Mouse (Mus musculus) E14TG2a.4 (cell line): ENCODE results near the gene H2-Eb2.

Experiments
- H3K27me3 ChIP-seq: 2 replicates; pipeline ENCODE4 v1.6.1; 2014; ENCODE audit warnings: low read length, control low read depth; ENCODE audit not compliant: insufficient read depth
- H3K36me3 ChIP-seq: 2 replicates; pipeline ENCODE4 v1.6.1; 2014; ENCODE audit warnings: low read length, control low read depth; ENCODE audit not compliant: insufficient read depth
- H3K4me1 ChIP-seq: replicated peaks from 2 replicates; pipeline ENCODE4 v1.6.1; 2014; ENCODE audit warnings: low read depth, low read length, control low read depth
- H3K4me3 ChIP-seq: replicated peaks from 2 replicates; pipeline ENCODE4 v1.5.1; 2014; ENCODE audit warnings: mild to moderate bottlenecking, low read length
- H3K9me3 ChIP-seq: 2 replicates; pipeline ENCODE4 v1.6.1; 2014; ENCODE audit warnings: low read length, control low read depth
- CTCF ChIP-seq: conservative IDR thresholded peaks from 2 replicates; pipeline ENCODE4 v1.5.1; 2014; ENCODE audit warnings: low read length
- NANOG ChIP-seq: IDR thresholded peaks from 2 replicates; pipeline ENCODE4 v1.6.1; 2014; ENCODE audit warnings: borderline replicate concordance, low read length, mixed read lengths
- POU5F1 ChIP-seq: IDR thresholded peaks from 2 replicates; pipeline ENCODE4 v1.6.1; 2014; ENCODE audit warnings: low read length, borderline replicate concordance

H2-Eb2 gene

GRCm38 (mm10) chr17:34325436-34325835 is at the start of gene H2-Eb2:
Gene H2-Eb2, plus strand, starts transcription at chr17:34325665.
- Histone ChIP-seq H3K27me3 (no peaks in the 10 kb centered on the region), H3K36me3 (no peaks in the 10 kb centered on the region), H3K4me3 (no peak within 1 kb of the TSS), H3K9me3 (no peaks in the 10 kb centered on the region), H3K4me1 (peaks cover 4% of the 10 kb centered on the region; the same call in 1 of the 2 replicates)
- TF ChIP-seq POU5F1, result no peak
- TF ChIP-seq CTCF, result no peak
- TF ChIP-seq NANOG, result no peak

- no peaks in the 10 kb centered on the region for H3K36me3 ChIP-seq
- no peak for TF ChIP-seq NANOG
- TF ChIP-seq POU5F1, result no peak
- TF ChIP-seq CTCF, result no peak
- H3K27me3 ChIP-seq, result no peaks in the 10 kb centered on the region
- no peaks in the 10 kb centered on the region for H3K4me1 ChIP-seq
- H3K9me3 ChIP-seq, result no peaks in the 10 kb centered on the region
- no peak overlapping the region for H3K4me3 ChIP-seq
Measured at GRCm38 (mm10) chr17:34280499-34281038, 44.9 kb upstream of the H2-Eb2 start.

- no peaks in the 10 kb centered on the region for H3K9me3 ChIP-seq
- H3K27me3 ChIP-seq, result no peaks in the 10 kb centered on the region
- no peaks in the 10 kb centered on the region for H3K4me1 ChIP-seq
- TF ChIP-seq CTCF, result no peak
- no peak for TF ChIP-seq NANOG
- TF ChIP-seq POU5F1, result no peak
- H3K4me3 ChIP-seq, result no peak overlapping the region
- H3K36me3 ChIP-seq, result no peaks in the 10 kb centered on the region
Measured at GRCm38 (mm10) chr17:34281836-34282235, 43.6 kb upstream of the H2-Eb2 start.

GRCm38 (mm10) chr17:34285371-34285770 is 40.1 kb upstream of the H2-Eb2 start:
- H3K9me3 ChIP-seq, result no peaks in the 10 kb centered on the region
- H3K36me3 ChIP-seq, result no peaks in the 10 kb centered on the region
- no peaks in the 10 kb centered on the region for H3K4me1 ChIP-seq
- H3K27me3 ChIP-seq, result no peaks in the 10 kb centered on the region
- TF ChIP-seq POU5F1, result no peak
- H3K4me3 ChIP-seq, result no peak overlapping the region

- no peaks in the 10 kb centered on the region for H3K4me1 ChIP-seq
- H3K4me3 ChIP-seq, result no peak overlapping the region
- TF ChIP-seq NANOG (no peak), POU5F1 (no peak), CTCF (0 out of 2 replicates have a peak, but pooled peaks have one; percentile 25)
- H3K27me3 ChIP-seq, result no peaks in the 10 kb centered on the region
- no peaks in the 10 kb centered on the region for H3K9me3 ChIP-seq
- no peaks in the 10 kb centered on the region for H3K36me3 ChIP-seq
Measured at GRCm38 (mm10) chr17:34285848-34286247, 39.6 kb upstream of the H2-Eb2 start.

- no peaks in the 10 kb centered on the region for H3K9me3 ChIP-seq
- no peaks in the 10 kb centered on the region for H3K36me3 ChIP-seq
- H3K4me1 ChIP-seq, result no peaks in the 10 kb centered on the region; the same call in 1 of the 2 replicates
- H3K27me3 ChIP-seq, result no peaks in the 10 kb centered on the region
- no peak overlapping the region for H3K4me3 ChIP-seq
- no peak for TF ChIP-seq NANOG
- TF ChIP-seq POU5F1, result no peak
- TF ChIP-seq CTCF, result no peak
Measured at GRCm38 (mm10) chr17:34286501-34286900, 39.0 kb upstream of the H2-Eb2 start.

- Histone ChIP-seq H3K36me3 (no peaks in the 10 kb centered on the region), H3K4me3 (no peak overlapping the region), H3K9me3 (no peaks in the 10 kb centered on the region), H3K4me1 (peaks cover 2% of the 10 kb centered on the region; the same call in 1 of the 2 replicates), H3K27me3 (no peaks in the 10 kb centered on the region)
- TF ChIP-seq CTCF, result no peak
- TF ChIP-seq NANOG, result no peak
- no peak for TF ChIP-seq POU5F1
Measured at GRCm38 (mm10) chr17:34286999-34287398, 38.5 kb upstream of the H2-Eb2 start.

- peaks cover 2% of the 10 kb centered on the region; the same call in 1 of the 2 replicates for H3K4me1 ChIP-seq
- H3K27me3 ChIP-seq, result no peaks in the 10 kb centered on the region
- no peaks in the 10 kb centered on the region for H3K36me3 ChIP-seq
- no peak for TF ChIP-seq CTCF
- TF ChIP-seq NANOG, result no peak
- TF ChIP-seq POU5F1, result no peak
- no peak within 1 kb of the TSS for H3K4me3 ChIP-seq
- H3K9me3 ChIP-seq, result no peaks in the 10 kb centered on the region
Measured at GRCm38 (mm10) chr17:34287648-34288047, 37.8 kb upstream of the H2-Eb2 start, which contains the start of gene H2-Aa. Gene H2-Aa, minus strand, starts transcription at chr17:34287823.

- Histone ChIP-seq H3K27me3 (no peaks in the 10 kb centered on the region), H3K9me3 (no peaks in the 10 kb centered on the region), H3K4me1 (peaks cover 2% of the 10 kb centered on the region; the same call in 1 of the 2 replicates), H3K36me3 (no peaks in the 10 kb centered on the region), H3K4me3 (no peak overlapping the region)
- no peak for TF ChIP-seq CTCF
Measured at GRCm38 (mm10) chr17:34288131-34288530, 37.3 kb upstream of the H2-Eb2 start.
